Mouse (Mus musculus) CD8-positive naive resting alpha-beta T cell, adult 2 months (primary cell): ENCODE data around the gene Akr1b7.

ENCODE experiments used
- DNase-seq, 2 experiments: peaks; one replicate each; pipeline ENCODE4 v3.0.0; 2022; ENCODE audit warnings: low read depth in 2 of 2, low spot score in 2 of 2

Gene Akr1b7

DNA sequence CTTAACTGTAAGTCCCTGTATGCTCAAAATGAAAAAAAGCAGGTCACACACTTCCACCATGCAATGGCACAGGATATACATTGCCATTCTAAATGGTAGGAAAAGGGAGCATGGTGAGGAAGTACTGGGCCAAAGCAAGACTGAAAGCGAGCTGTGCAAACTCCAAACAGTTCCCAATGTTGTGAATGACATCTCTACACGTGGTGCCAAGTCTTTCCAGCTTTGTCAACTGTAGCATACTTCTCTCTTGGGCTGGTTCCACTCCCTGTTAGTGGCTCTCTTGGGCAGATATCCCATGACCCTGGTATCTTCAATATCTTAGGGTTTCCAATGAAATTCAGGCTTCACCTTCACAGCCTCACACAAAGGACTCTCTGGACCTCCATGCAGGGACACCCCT is 26.9 kb downstream of the Akr1b7 start:
- DNase-seq, result no peak

GRCm38 (mm10) chr6:34441556-34442257 is 29.6 kb downstream of the Akr1b7 start:
- DNase-seq, result no peak

DNA sequence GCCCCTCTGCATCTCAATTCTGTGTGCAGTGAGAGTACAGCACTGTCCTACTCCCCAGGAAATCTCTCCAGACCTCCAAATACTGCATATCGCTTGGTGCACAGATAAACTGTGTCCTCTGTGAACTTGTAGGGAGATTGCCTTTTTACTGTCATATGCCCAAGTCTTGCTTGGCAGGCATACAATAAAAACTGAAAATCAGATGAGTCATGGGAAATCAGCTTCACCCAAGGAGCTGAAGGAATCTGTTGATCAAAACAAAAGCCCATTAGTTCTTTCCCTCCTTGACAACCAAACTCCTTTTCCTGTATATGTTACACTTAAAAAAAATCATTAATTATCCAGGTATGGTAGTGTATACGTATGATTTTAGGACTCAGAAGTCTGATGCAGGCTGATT is 31.7 kb downstream of the Akr1b7 start:
- DNase-seq, result no peak

- DNase-seq, result peak; percentile 17 to 54
Measured at GRCm38 (mm10) chr6:34447961-34448360, 35.8 kb downstream of the Akr1b7 start.

DNA sequence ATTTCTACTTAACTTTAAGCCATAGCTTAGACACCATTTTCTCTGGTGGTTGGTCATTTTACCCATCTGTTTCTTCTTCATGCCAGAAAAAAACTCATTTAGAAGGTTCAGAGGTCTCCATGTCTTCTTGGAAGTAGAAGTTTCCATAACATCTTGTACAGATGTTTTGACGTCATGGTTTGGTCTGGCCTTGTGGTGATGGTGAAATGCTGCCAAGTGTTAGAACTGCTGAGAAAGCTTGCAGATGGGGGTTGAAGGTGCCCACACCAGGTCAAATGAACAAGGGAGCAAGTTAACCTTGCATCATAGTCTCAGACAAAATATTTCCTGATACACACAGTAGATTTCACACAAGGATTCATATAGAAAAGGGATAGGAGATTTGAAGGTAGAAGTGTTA is 36.6 kb downstream of the Akr1b7 start:
- DNase-seq, result no peak

GRCm38 (mm10) chr6:34452963-34453770 is 41.0 kb downstream of the Akr1b7 start:
- DNase-seq, result no peak

DNA sequence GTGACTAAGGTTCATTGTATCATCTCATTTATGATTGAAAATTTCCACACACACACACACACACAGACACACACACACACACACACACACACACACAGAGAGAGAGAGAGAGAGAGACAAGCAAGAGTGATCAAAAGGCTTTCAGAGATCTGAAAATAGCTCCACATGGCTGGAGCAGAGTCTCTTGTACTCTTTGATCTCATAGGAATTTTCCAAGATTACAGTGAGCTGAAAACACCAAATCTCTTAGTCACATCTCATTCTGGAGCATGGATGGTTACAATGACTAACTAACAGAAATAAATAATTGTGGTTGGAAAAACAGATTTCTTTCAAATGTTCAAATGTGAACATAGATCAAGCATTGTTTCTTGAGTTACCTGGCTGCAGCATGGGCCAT is 47.3 kb downstream of the Akr1b7 start:
- no peak for DNase-seq

DNA sequence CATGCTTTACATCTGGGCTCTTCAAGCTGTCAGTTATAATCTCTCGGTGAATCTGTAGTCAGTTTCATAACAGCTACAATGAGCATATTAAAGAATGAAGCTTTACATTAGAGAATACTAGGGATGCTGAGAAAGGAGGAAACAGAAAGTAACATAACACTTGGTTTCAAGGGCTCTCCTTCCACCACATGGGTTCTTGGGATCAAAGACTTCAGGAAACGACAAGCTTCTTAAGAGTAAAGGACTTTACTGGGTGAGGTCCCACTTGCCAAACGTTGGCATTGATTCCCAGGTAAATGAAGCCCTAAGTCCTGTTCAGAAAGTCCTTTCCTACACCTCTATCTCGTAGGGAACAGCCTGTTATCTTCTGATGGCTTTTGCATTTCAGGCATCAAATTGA is 48.5 kb downstream of the Akr1b7 start:
- DNase-seq, result no peak

DNA sequence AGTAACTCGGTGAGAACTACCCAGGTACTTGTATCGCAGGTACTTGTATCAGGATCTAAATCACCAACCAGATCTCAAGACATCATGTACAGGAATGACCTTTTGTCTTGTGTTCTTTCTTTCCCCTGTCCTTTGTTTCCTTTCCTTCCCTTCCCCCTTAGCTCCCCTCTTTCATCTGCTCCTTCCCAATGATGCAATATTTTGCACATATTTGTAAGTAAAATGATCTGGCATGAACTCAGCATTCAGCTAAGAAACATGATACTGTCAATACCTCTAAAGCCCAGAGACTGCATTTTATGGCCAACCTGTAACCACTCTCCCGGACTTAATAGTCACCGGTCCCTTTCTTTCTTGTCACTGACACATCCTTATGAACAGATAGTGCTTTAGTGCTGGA is 51.4 kb downstream of the Akr1b7 start:
- no peak for DNase-seq

- no peak for DNase-seq
Measured at GRCm38 (mm10) chr6:34471434-34472110, 59.4 kb downstream of the Akr1b7 start.
